In genomic region chr9:121310501-121310900, GRCm38 (mm10) we compare ENCODE assay signal across 19 mouse cellular contexts. TPM values are rescaled to one million over a fixed set of nuclear protein-coding genes. Genes with fewer than 3 reads are reported as not detected.
DNase-seq lines count a peak whose midpoint lies in the region; ATAC-seq and TF ChIP-seq lines count a peak whose summit lies in the region.
"Had no signal": no experiment of that assay in that cellular context is flagged by ENCODE, and none has a peak within 500 bp of the region (broad histone marks: within the 10 kb centered on the region; RNA-seq: fewer than 3 reads in every experiment).

No protein-coding gene starts in this region.

- no peak for DNase-seq in heart, postnatal 4 days
- DNase-seq in right cerebral cortex, adult 18-20 months, result peak; percentile 55
- no peak for DNase-seq in right cerebral cortex, postnatal 25 days
- no peak for DNase-seq in liver, postnatal 0 days
- no peak for DNase-seq in yolk sac, embryonic 10.5 days (ENCODE audit: low spot score)
- DNase-seq: adrenal gland, postnatal 10 days; cerebellum, postnatal 10 days; embryo, embryonic 11 days; lung, postnatal 36 days; thymus, postnatal 4 days had no signal

- no peaks in the 10 kb centered on the region for H3K27me3 ChIP-seq in heart, embryonic 11.5 days (ENCODE audit: control insufficient read depth, insufficient read depth, low read length)
- H3K27me3 ChIP-seq in heart, embryonic 14.5 days (ENCODE audit: control insufficient read depth, insufficient read depth, low read length), result no peaks in the 10 kb centered on the region
- H3K27me3 ChIP-seq in liver, postnatal 0 days (ENCODE audit: insufficient read depth, low read length), result no peaks in the 10 kb centered on the region
- H3K27me3 ChIP-seq: limb, embryonic 12.5 days; neural tube, embryonic 12.5 days had no signal

- no peaks in the 10 kb centered on the region for H3K36me3 ChIP-seq in heart, embryonic 11.5 days (ENCODE audit: control insufficient read depth, insufficient read depth, low read length)
- H3K36me3 ChIP-seq in heart, embryonic 14.5 days (ENCODE audit: control insufficient read depth, insufficient read depth, low read length), result peaks cover 8% of the 10 kb centered on the region
- 0 out of 2 replicates have a peak, but pooled peaks cover 3% of the 10 kb centered on the region for H3K36me3 ChIP-seq in liver, postnatal 0 days (replicated peaks; ENCODE audit: insufficient read depth, low read length)
- H3K36me3 ChIP-seq: limb, embryonic 12.5 days; neural tube, embryonic 12.5 days had no signal

- no peak overlapping the region for H3K9ac ChIP-seq in heart, embryonic 11.5 days (ENCODE audit: low read depth, low read length)
- H3K9ac ChIP-seq in heart, embryonic 14.5 days (ENCODE audit: low read length), result peak overlapping the region; percentile 2; the same call in 1 of the 2 replicates
- H3K9ac ChIP-seq in liver, postnatal 0 days (replicated peaks), result no peak overlapping the region
- H3K9ac ChIP-seq: limb, embryonic 12.5 days; liver, embryonic 14.5 days; neural tube, embryonic 12.5 days had no signal

- no peak for TF ChIP-seq CTCF in liver, postnatal 0 days (IDR thresholded peaks at IDR 0.05; ENCODE audit: low read depth)

- peak overlapping the region; percentile 25; the same call in 1 of the 2 replicates for H3K27ac ChIP-seq in heart, embryonic 11.5 days (ENCODE audit: low read depth, low read length)
- H3K27ac ChIP-seq in heart, embryonic 14.5 days (replicated peaks in 1 of 2; ENCODE audit: control insufficient read depth in 1 of 2, insufficient read depth in 1 of 2, low read depth in 2 of 2, low read length in 2 of 2), result peak overlapping the region; percentile 18 to 78
- H3K27ac ChIP-seq in liver, postnatal 0 days (ENCODE audit: low read depth), result no peak overlapping the region
- H3K27ac ChIP-seq: kidney, postnatal 0 days; layer of hippocampus, adult 2 months; limb, embryonic 12.5 days; liver, embryonic 14.5 days; neural tube, embryonic 12.5 days had no signal

- peaks cover 45% of the 10 kb centered on the region for H3K4me1 ChIP-seq in heart, embryonic 11.5 days (ENCODE audit: control insufficient read depth, insufficient read depth, low read length)
- peaks cover 41 to 57% of the 10 kb centered on the region in 2 experiments for H3K4me1 ChIP-seq in heart, embryonic 14.5 days (ENCODE audit: control insufficient read depth in 2 of 2, insufficient read depth in 2 of 2, low read length in 2 of 2)
- H3K4me1 ChIP-seq in liver, postnatal 0 days (ENCODE audit: insufficient read depth), result peaks cover 17% of the 10 kb centered on the region

- H3K4me2 ChIP-seq in heart, embryonic 11.5 days, result no peak overlapping the region
- H3K4me2 ChIP-seq in heart, embryonic 14.5 days (ENCODE audit: low read length), result no peak overlapping the region
- H3K4me2 ChIP-seq in liver, postnatal 0 days (ENCODE audit: low read depth, low read length), result no peak overlapping the region
- H3K4me2 ChIP-seq: limb, embryonic 12.5 days had no signal

- 48% methylated on average over 7 of the region's 7 CpGs for WGBS in heart, embryonic 11.5 days (ENCODE audit: insufficient replicate concordance)
- WGBS in heart, embryonic 14.5 days, result 25% methylated on average over 7 of the region's 7 CpGs
- WGBS in liver, postnatal 0 days (ENCODE audit: insufficient replicate concordance), result 79% methylated on average over 7 of the region's 7 CpGs

- no peak overlapping the region for H3K4me3 ChIP-seq in heart, embryonic 11.5 days (ENCODE audit: low read depth, low read length)
- no peak overlapping the region for H3K4me3 ChIP-seq in heart, embryonic 14.5 days (ENCODE audit: control insufficient read depth in 1 of 2, insufficient read depth in 1 of 2, low read depth in 1 of 2, low read length in 2 of 2)
- no peak overlapping the region for H3K4me3 ChIP-seq in liver, postnatal 0 days (ENCODE audit: low read depth, low read length)
- H3K4me3 ChIP-seq: layer of hippocampus, adult 2 months; limb, embryonic 12.5 days; neural tube, embryonic 12.5 days had no signal

- no peak for ATAC-seq in heart, embryonic 11.5 days (replicated peaks; ENCODE audit: insufficient number of reproducible peaks, low FRiP score, low TSS enrichment)
- no peak for ATAC-seq in heart, embryonic 14.5 days (ENCODE audit: insufficient number of reproducible peaks, insufficient read depth, low FRiP score, low read depth)
- no peak for ATAC-seq in liver, postnatal 0 days
- ATAC-seq: intestine, embryonic 16.5 days; midbrain, embryonic 16.5 days had no signal

- no peak for TF ChIP-seq EP300 in liver, postnatal 0 days (IDR thresholded peaks at IDR 0.05; ENCODE audit: low read depth)

- no peaks in the 10 kb centered on the region for H3K9me3 ChIP-seq in heart, embryonic 11.5 days (replicated peaks; ENCODE audit: control insufficient read depth, low read length)
- H3K9me3 ChIP-seq in heart, embryonic 14.5 days (ENCODE audit: control insufficient read depth, low read length), result no peaks in the 10 kb centered on the region
- H3K9me3 ChIP-seq in liver, postnatal 0 days (ENCODE audit: low read length), result no peaks in the 10 kb centered on the region
- H3K9me3 ChIP-seq: limb, embryonic 12.5 days; neural tube, embryonic 12.5 days had no signal

RNA-seq across cellular contexts. Expression of gene Trak1, which starts 13.2 kb away (rescaled TPM):
- polyA plus RNA-seq in heart, embryonic 11.5 days (2014; fragmentation: Nextera tagmentation; extraction: Ambion mirVana), result 21.3 and 27.2 TPM in 2 replicates
- 100 to 1,000 TPM; 288 to 301 TPM for total RNA-seq in heart, postnatal 4 days (2021)
- 41.3 and 42.1 TPM in 2 replicates for polyA plus RNA-seq in heart, embryonic 14.5 days (2014; fragmentation: Nextera tagmentation; extraction: Ambion mirVana)
- polyA plus RNA-seq in liver, postnatal 0 days (2015; fragmentation: Nextera tagmentation; extraction: Ambion mirVana), result 4.9 and 5.1 TPM in 2 replicates

RNA-seq across cellular contexts. Expression of gene Ulk4, which starts 33.5 kb away (rescaled TPM):
- 101 and 106 TPM in 2 replicates for polyA plus RNA-seq in heart, embryonic 11.5 days (2014; fragmentation: Nextera tagmentation; extraction: Ambion mirVana)
- total RNA-seq in heart, postnatal 4 days (2021), result 1 to 10 TPM; 2.5 to 2.7 TPM
- 87.5 and 95.4 TPM in 2 replicates for polyA plus RNA-seq in heart, embryonic 14.5 days (2014; fragmentation: Nextera tagmentation; extraction: Ambion mirVana)
- polyA plus RNA-seq in liver, postnatal 0 days (2015; fragmentation: Nextera tagmentation; extraction: Ambion mirVana), result 23.2 and 25.4 TPM in 2 replicates
